Mouse (Mus musculus): Measurements from ENCODE around the gene Susd1. TPM values are rescaled to one million over a fixed set of nuclear protein-coding genes. Genes with fewer than 3 reads are reported as not detected.

The Susd1 gene
- polyA plus RNA-seq, 1 experiment from 2014 or later: 9.6 TPM

GRCm38 (mm10) chr4:59452503-59452933 lies 14.1 kb upstream of the Susd1 start:
- H3K4me1 ChIP-seq (replicated peaks): peaks cover 26% of the 10 kb centered on the region; the same call in 1 of the 2 replicates
- no peaks in the 10 kb centered on the region for H3K36me3 ChIP-seq (replicated peaks)
- H3K9ac ChIP-seq: no peak overlapping the region
- H3K9me3 ChIP-seq (replicated peaks): no peaks in the 10 kb centered on the region
- ATAC-seq (ENCODE audit: insufficient read depth): no peak
- H3K4me3 ChIP-seq (replicated peaks): no peak overlapping the region
- no peak overlapping the region for H3K27ac ChIP-seq (replicated peaks)
- WGBS (ENCODE audit: insufficient replicate concordance): 59% methylated on average over 8 of the region's 8 CpGs
- no peak overlapping the region for H3K4me2 ChIP-seq
- H3K27me3 ChIP-seq: no peaks in the 10 kb centered on the region

- Histone ChIP-seq H3K9ac (no peak overlapping the region), H3K4me2 (no peak overlapping the region), H3K9me3 (replicated peaks) (no peaks in the 10 kb centered on the region), H3K4me3 (replicated peaks) (no peak overlapping the region), H3K36me3 (replicated peaks) (no peaks in the 10 kb centered on the region), H3K27ac (replicated peaks) (no peak overlapping the region), H3K27me3 (no peaks in the 10 kb centered on the region), H3K4me1 (replicated peaks) (peaks cover 23% of the 10 kb centered on the region; the same call in 1 of the 2 replicates)
- WGBS (ENCODE audit: insufficient replicate concordance): 72% methylated on average over 3 of the region's 3 CpGs
- ATAC-seq (ENCODE audit: insufficient read depth): no peak
Measured at GRCm38 (mm10) chr4:59450906-59451305, 12.5 kb upstream of the Susd1 start.

GRCm38 (mm10) chr4:59450234-59450854 lies 11.9 kb upstream of the Susd1 start:
- WGBS (ENCODE audit: insufficient replicate concordance): 59% methylated on average over 6 of the region's 6 CpGs
- H3K27ac ChIP-seq (replicated peaks): no peak overlapping the region
- no peaks in the 10 kb centered on the region for H3K9me3 ChIP-seq (replicated peaks)
- no peak for ATAC-seq (ENCODE audit: insufficient read depth)
- no peak overlapping the region for H3K4me3 ChIP-seq (replicated peaks)
- H3K27me3 ChIP-seq: no peaks in the 10 kb centered on the region
- peaks cover 22% of the 10 kb centered on the region; the same call in 1 of the 2 replicates for H3K4me1 ChIP-seq (replicated peaks)
- no peak overlapping the region for H3K4me2 ChIP-seq
- no peaks in the 10 kb centered on the region for H3K36me3 ChIP-seq (replicated peaks)
- no peak overlapping the region for H3K9ac ChIP-seq

- Histone ChIP-seq H3K4me2 (no peak overlapping the region), H3K36me3 (replicated peaks) (no peaks in the 10 kb centered on the region), H3K4me1 (replicated peaks) (peaks cover 14% of the 10 kb centered on the region; the same call in 1 of the 2 replicates), H3K9me3 (replicated peaks) (no peaks in the 10 kb centered on the region), H3K27me3 (no peaks in the 10 kb centered on the region), H3K4me3 (replicated peaks) (no peak overlapping the region), H3K27ac (replicated peaks) (no peak overlapping the region), H3K9ac (no peak overlapping the region)
- WGBS (ENCODE audit: insufficient replicate concordance): 82% methylated on average over 1 of the region's 1 CpGs
- no peak for ATAC-seq (ENCODE audit: insufficient read depth)
Measured at GRCm38 (mm10) chr4:59447296-59447695, 8.9 kb upstream of the Susd1 start.

- H3K4me2 ChIP-seq: no peak overlapping the region
- H3K9ac ChIP-seq: no peak overlapping the region
- H3K9me3 ChIP-seq (replicated peaks): no peaks in the 10 kb centered on the region
- H3K27me3 ChIP-seq: no peaks in the 10 kb centered on the region
- 13% methylated on average over 6 of the region's 6 CpGs for WGBS (ENCODE audit: insufficient replicate concordance)
- H3K27ac ChIP-seq (replicated peaks): peak overlapping the region; percentile 63
- no peaks in the 10 kb centered on the region for H3K36me3 ChIP-seq (replicated peaks)
- no peak overlapping the region for H3K4me3 ChIP-seq (replicated peaks)
- 0 out of 2 replicates have a peak, but pooled peaks have one; percentile 22 for ATAC-seq (ENCODE audit: insufficient read depth)
- H3K4me1 ChIP-seq (replicated peaks): peaks cover 21% of the 10 kb centered on the region
Measured at GRCm38 (mm10) chr4:59445516-59445915, 7.1 kb upstream of the Susd1 start.

GRCm38 (mm10) chr4:59444994-59445393 lies 6.6 kb upstream of the Susd1 start:
- Histone ChIP-seq H3K36me3 (replicated peaks) (no peaks in the 10 kb centered on the region), H3K4me3 (replicated peaks) (no peak overlapping the region), H3K4me1 (replicated peaks) (peaks cover 24% of the 10 kb centered on the region), H3K9ac (no peak overlapping the region), H3K27ac (replicated peaks) (0 out of 2 replicates have a peak overlapping the region, but pooled peaks have one; percentile 52), H3K9me3 (replicated peaks) (no peaks in the 10 kb centered on the region), H3K27me3 (no peaks in the 10 kb centered on the region), H3K4me2 (no peak overlapping the region)
- no peak for ATAC-seq (ENCODE audit: insufficient read depth)
- WGBS (ENCODE audit: insufficient replicate concordance): 43% methylated on average over 3 of the region's 3 CpGs

- H3K4me2 ChIP-seq: no peak overlapping the region
- no peak for ATAC-seq (ENCODE audit: insufficient read depth)
- WGBS (ENCODE audit: insufficient replicate concordance): 39% methylated on average over 4 of the region's 4 CpGs
- no peaks in the 10 kb centered on the region for H3K36me3 ChIP-seq (replicated peaks)
- no peak overlapping the region for H3K9ac ChIP-seq
- H3K4me1 ChIP-seq (replicated peaks): peaks cover 33% of the 10 kb centered on the region
- no peak overlapping the region for H3K4me3 ChIP-seq (replicated peaks)
- no peak overlapping the region for H3K27ac ChIP-seq (replicated peaks)
- H3K9me3 ChIP-seq (replicated peaks): no peaks in the 10 kb centered on the region
- H3K27me3 ChIP-seq: no peaks in the 10 kb centered on the region
Measured at GRCm38 (mm10) chr4:59444085-59444484, 5.7 kb upstream of the Susd1 start.

- no peak overlapping the region for H3K9ac ChIP-seq
- H3K9me3 ChIP-seq (replicated peaks): no peaks in the 10 kb centered on the region
- peaks cover 61% of the 10 kb centered on the region for H3K4me1 ChIP-seq (replicated peaks)
- no peaks in the 10 kb centered on the region for H3K36me3 ChIP-seq (replicated peaks)
- H3K27ac ChIP-seq (replicated peaks): peak overlapping the region; percentile 89
- no peak overlapping the region for H3K4me3 ChIP-seq (replicated peaks)
- WGBS (ENCODE audit: insufficient replicate concordance): 12% methylated on average over 1 of the region's 1 CpGs
- no peak overlapping the region for H3K4me2 ChIP-seq
- H3K27me3 ChIP-seq: no peaks in the 10 kb centered on the region
- no peak for ATAC-seq (ENCODE audit: insufficient read depth)
Measured at GRCm38 (mm10) chr4:59441265-59441664, 2.8 kb upstream of the Susd1 start.

- no peaks in the 10 kb centered on the region for H3K27me3 ChIP-seq
- no peaks in the 10 kb centered on the region for H3K36me3 ChIP-seq (replicated peaks)
- H3K4me2 ChIP-seq: peak overlapping the region; percentile 100
- 0 out of 2 replicates have a peak overlapping the region, but pooled peaks have one; percentile 82 for H3K9ac ChIP-seq
- peak overlapping the region; percentile 89 for H3K27ac ChIP-seq (replicated peaks)
- no peaks in the 10 kb centered on the region for H3K9me3 ChIP-seq (replicated peaks)
- 0 out of 2 replicates have a peak overlapping the region, but pooled peaks have one; percentile 74 for H3K4me3 ChIP-seq (replicated peaks)
- peaks cover 67% of the 10 kb centered on the region for H3K4me1 ChIP-seq (replicated peaks)
- 3% methylated on average over 2 of the region's 2 CpGs for WGBS (ENCODE audit: insufficient replicate concordance)
- peak; percentile 70 for ATAC-seq (ENCODE audit: insufficient read depth)
Measured at GRCm38 (mm10) chr4:59439960-59440359, 1.5 kb upstream of the Susd1 start.

GRCm38 (mm10) chr4:59439041-59439440 lies 608 bp upstream of the Susd1 start:
- no peaks in the 10 kb centered on the region for H3K36me3 ChIP-seq (replicated peaks)
- H3K4me1 ChIP-seq (replicated peaks): peaks cover 76% of the 10 kb centered on the region
- H3K9me3 ChIP-seq (replicated peaks): no peaks in the 10 kb centered on the region
- 6% methylated on average over 5 of the region's 5 CpGs for WGBS (ENCODE audit: insufficient replicate concordance)
- peak overlapping the region; percentile 82 for H3K9ac ChIP-seq
- peak overlapping the region; percentile 89 for H3K27ac ChIP-seq (replicated peaks)
- peak overlapping the region; percentile 100 for H3K4me2 ChIP-seq
- no peak for ATAC-seq (ENCODE audit: insufficient read depth)
- H3K27me3 ChIP-seq: no peaks in the 10 kb centered on the region
- H3K4me3 ChIP-seq (replicated peaks): peak overlapping the region; percentile 74

- peak overlapping the region; percentile 24 for H3K27ac ChIP-seq (replicated peaks)
- ATAC-seq (ENCODE audit: insufficient read depth): no peak
- H3K9me3 ChIP-seq (replicated peaks): no peaks in the 10 kb centered on the region
- peaks cover 90% of the 10 kb centered on the region for H3K4me1 ChIP-seq (replicated peaks)
- no peak overlapping the region for H3K9ac ChIP-seq
- H3K4me3 ChIP-seq (replicated peaks): no peak overlapping the region
- 44% methylated on average over 4 of the region's 4 CpGs for WGBS (ENCODE audit: insufficient replicate concordance)
- H3K36me3 ChIP-seq (replicated peaks): no peaks in the 10 kb centered on the region
- H3K4me2 ChIP-seq: no peak overlapping the region
- no peaks in the 10 kb centered on the region for H3K27me3 ChIP-seq
Measured at GRCm38 (mm10) chr4:59435951-59436350, 2.5 kb downstream of the Susd1 start.

- Histone ChIP-seq H3K9me3 (replicated peaks) (no peaks in the 10 kb centered on the region), H3K36me3 (replicated peaks) (no peaks in the 10 kb centered on the region), H3K27me3 (no peaks in the 10 kb centered on the region), H3K9ac (no peak overlapping the region), H3K4me2 (no peak overlapping the region), H3K4me1 (replicated peaks) (peaks cover 80% of the 10 kb centered on the region), H3K4me3 (replicated peaks) (no peak overlapping the region), H3K27ac (replicated peaks) (no peak overlapping the region)
- WGBS (ENCODE audit: insufficient replicate concordance): 40% methylated on average over 3 of the region's 3 CpGs
- ATAC-seq (ENCODE audit: insufficient read depth): no peak
Measured at GRCm38 (mm10) chr4:59434039-59434438, 4.4 kb downstream of the Susd1 start.
